Mouse (Mus musculus) right cerebral cortex, adult 18-20 months (tissue): ENCODE measurements around the gene Zscan12.

Source experiments
- DNase-seq: peaks from one replicate; pipeline ENCODE4 v3.0.0; 2022; ENCODE audit warnings: mixed read lengths

The Zscan12 gene

DNA sequence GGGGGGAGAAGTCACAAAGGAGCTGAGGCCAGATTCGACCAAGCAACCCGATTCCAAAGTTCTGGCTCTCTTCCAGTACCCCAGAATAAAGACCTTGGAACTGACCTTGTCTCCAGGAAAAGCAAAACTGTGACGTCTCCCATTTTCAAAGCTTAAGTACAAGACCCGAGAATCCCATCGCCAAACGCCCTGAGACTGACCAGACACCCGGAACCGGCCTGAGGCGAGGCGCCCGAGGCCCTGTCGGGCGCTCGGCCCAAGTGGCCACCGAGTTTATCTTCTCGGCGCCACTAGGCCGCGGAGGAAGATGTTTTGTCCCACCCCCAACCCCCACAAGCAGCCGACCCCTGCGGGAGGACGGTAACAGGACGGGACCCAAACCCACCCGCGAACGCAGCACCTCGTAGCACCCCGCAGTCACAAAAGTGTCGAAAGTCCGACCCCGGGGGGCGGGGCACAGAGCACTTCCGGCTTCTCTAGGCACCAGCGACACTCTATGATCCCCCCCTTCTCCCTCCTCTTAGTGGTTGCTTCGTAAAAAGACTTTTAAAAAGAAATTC lies 39.7 kb downstream of the Zscan12 start, which contains the start of gene Zkscan3:
Gene Zkscan3, minus strand, starts transcription at position 469 of the 560 bp plus-strand sequence.
- peak; percentile 82 for DNase-seq

GRCm38 (mm10) chr13:21402848-21403247 lies 40.2 kb downstream of the Zscan12 start:
- DNase-seq = no peak

GRCm38 (mm10) chr13:21407341-21407740 lies 44.7 kb downstream of the Zscan12 start:
- no peak for DNase-seq

- DNase-seq = peak; percentile 92
Observed at GRCm38 (mm10) chr13:21407969-21408804, 45.6 kb downstream of the Zscan12 start.

DNA sequence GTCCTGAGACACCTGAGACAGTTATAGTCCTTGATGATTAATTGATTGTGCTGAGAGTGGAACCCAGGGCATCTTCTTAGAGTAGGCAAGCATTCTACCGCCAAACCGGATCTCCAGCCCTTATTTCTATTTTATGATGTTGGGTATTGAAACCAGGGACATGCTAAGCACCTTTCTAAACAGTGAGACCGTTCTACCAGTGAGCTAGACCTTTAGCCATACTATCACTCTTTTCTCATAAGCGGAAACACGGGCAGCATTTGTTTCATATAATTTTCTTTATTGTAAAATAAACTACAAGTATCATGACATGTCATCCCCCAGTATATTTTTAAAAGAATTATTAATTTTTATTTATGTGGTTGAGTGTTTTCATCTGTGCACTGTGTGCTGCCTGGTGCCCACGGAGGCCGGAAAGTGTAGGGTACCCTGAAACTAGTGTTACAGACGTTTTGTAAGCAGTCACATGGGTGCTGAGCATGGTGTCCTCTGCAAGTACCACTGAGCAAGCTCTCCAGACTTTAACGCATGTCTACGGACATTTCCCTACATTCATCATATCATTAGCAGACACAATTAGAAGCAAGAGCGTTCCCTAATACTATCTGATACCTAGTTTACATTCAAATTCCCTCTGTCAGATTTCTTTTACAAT lies 46.3 kb downstream of the Zscan12 start:
- no peak for DNase-seq

DNA sequence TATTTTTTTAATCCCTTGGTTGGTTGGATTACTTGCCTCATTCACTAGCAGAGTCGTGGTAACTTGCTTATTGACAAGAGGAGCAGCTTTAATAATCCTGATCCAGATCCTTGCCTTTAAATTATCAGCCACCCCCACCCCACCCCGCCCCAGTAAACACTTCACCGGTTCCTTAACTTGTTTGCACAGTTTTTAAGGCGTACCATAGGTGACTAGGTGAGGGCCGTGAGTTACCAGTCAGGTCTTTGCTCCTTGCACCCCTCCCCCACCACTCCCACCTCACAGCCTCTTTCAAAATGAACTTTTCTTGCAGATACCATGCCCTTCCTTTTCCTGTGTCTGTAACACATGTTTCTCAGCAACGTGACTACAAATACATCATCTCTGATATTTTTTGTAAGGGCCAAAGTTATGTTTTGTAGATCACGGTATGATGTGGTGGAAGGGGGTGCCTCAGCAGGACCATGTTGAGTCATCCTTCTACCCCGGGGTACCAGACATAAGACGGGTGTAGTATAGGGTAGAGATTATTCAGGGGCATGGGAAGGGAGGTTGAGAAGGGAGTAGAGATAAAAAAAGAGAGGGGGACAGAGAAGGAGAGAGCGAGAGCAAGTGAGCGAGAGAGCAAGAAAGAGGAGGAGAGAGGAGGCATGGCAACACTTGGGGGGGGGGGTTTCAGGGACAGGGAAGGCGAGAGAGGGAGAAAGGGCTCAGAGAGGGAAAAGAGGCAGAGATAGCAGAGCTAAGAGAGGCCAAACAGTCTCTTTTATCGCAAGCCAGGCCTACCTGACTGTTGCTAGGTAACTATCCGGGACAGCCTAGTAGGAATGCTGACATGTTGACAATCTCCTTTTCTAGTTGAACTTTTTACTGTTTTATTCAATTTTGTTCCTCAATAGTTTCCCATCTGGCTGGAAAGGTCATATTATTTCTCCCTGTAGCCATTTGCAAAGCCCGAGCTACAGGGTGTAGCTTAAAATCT lies 51.9 kb downstream of the Zscan12 start:
- no peak for DNase-seq

- DNase-seq = no peak
Observed at GRCm38 (mm10) chr13:21415266-21415665, 52.6 kb downstream of the Zscan12 start.

GRCm38 (mm10) chr13:21415750-21416149 lies 53.1 kb downstream of the Zscan12 start:
- DNase-seq = no peak

- DNase-seq = peak; percentile 21
Observed at GRCm38 (mm10) chr13:21417298-21418010, 54.8 kb downstream of the Zscan12 start.

DNA sequence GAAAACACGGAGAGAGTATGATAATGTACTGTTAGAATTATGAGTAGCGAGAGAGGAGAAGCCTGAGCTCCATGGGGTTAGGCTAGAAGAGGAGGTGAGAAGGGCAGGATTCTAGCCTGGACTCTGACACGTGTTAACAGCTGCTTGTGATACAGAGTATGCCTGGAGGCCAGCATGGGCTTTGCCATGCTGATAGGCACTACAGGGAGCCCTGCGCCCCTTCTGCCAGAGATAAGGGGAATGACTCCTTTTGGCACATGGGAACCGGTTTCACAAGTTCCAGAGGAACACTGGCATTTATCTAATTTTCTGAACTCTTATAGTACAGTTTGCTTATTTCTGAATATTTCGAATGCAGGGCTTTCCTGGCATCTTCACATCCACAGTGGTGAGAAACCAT lies 56.2 kb downstream of the Zscan12 start:
- DNase-seq = no peak
